Mouse (Mus musculus) brain, embryonic 14.5 days (tissue): Measurements from ENCODE around the gene Bcas3.

ENCODE experiments used
- CTCF ChIP-seq: fragments of 200-500 bp; IDR thresholded peaks from 2 replicates; pipeline ENCODE4 v1.5.1; 2012; ENCODE audit warnings: inconsistent platforms, mild to moderate bottlenecking, moderate library complexity, borderline replicate concordance; ENCODE audit not compliant: insufficient read depth, insufficient read length; ENCODE audit errors: extremely low read depth
- POLR2A ChIP-seq: fragments of 200-500 bp; IDR thresholded peaks from 2 replicates; pipeline ENCODE4 v1.6.1; 2012; ENCODE audit warnings: mild to moderate bottlenecking, inconsistent platforms, borderline replicate concordance; ENCODE audit not compliant: poor library complexity, insufficient read depth, insufficient read length, severe bottlenecking; ENCODE audit errors: extremely low read depth

DNA sequence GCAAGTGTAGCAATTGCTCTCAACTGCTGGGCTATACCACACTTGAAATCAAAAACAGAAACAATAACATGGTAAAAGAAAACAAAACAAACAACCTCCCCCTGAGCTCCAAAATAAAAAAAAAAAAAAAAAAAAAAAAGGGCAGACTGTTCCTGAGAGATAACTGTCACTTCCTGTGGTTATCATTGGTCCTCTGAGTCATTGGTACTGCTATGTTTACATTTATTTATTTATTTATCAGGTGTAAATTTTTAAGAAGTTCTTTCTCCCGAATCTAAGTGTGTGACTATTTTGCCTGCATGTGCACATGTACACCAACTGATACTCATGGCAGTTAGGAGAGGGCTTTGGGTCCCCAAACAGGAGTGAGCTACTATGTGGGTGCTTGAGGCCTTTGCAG, 202.1 kb downstream of the Bcas3 start:
- no peak for TF ChIP-seq CTCF
- no peak for TF ChIP-seq POLR2A
